Mouse (Mus musculus): Measurements from ENCODE around the gene Zfp408. TPM values are rescaled to one million over a fixed set of nuclear protein-coding genes. Genes with fewer than 3 reads are reported as not detected.

Zfp408 gene
- polyA plus RNA-seq, 1 experiment from 2014 or later = 7.4 TPM

GRCm38 (mm10) chr2:91600475-91600874 is 49.1 kb downstream of the Zfp408 start:
- Histone ChIP-seq H3K27ac (ENCODE audit: low read depth, low read length) (no peak overlapping the region), H3K4me3 (ENCODE audit: low read length) (no peak overlapping the region), H3K36me3 (ENCODE audit: control insufficient read depth, insufficient read depth, low read length) (peaks cover 77% of the 10 kb centered on the region), H3K4me2 (replicated peaks; ENCODE audit: low read depth, low read length) (no peak overlapping the region), H3K4me1 (ENCODE audit: control insufficient read depth, insufficient read depth, low read length) (no peaks in the 10 kb centered on the region), H3K9me3 (ENCODE audit: control insufficient read depth, low read length) (no peaks in the 10 kb centered on the region), H3K9ac (ENCODE audit: low read depth, low read length) (no peak overlapping the region), H3K27me3 (ENCODE audit: control insufficient read depth, insufficient read depth, low read length) (no peaks in the 10 kb centered on the region)
- WGBS = 95% methylated on average over 4 of the region's 4 CpGs
- ATAC-seq (ENCODE audit: low FRiP score, low TSS enrichment) = no peak

Other genes with a start within 250 kb of the Zfp408 start
- gene 1110051M20Rik, start 205.1 kb downstream of the Zfp408 start, polyA plus RNA-seq (2014; fragmentation: Nextera tagmentation; extraction: Ambion mirVana) = 65.9 and 73.3 TPM in 2 replicates
- gene Lrp4, start 192.3 kb downstream of the Zfp408 start, polyA plus RNA-seq (2014; fragmentation: Nextera tagmentation; extraction: Ambion mirVana) = 6.5 and 8.0 TPM in 2 replicates
- gene Ckap5, start 123.0 kb downstream of the Zfp408 start, polyA plus RNA-seq (2014; fragmentation: Nextera tagmentation; extraction: Ambion mirVana) = 55.3 and 116 TPM in 2 replicates
- gene F2, start 13.4 kb downstream of the Zfp408 start, polyA plus RNA-seq (2014; fragmentation: Nextera tagmentation; extraction: Ambion mirVana) = 0.13 TPM in 1 of 2 replicates, not detected in the other
- 86.9 and 119 TPM in 2 replicates for gene Arhgap1, start 69 bp upstream of the Zfp408 start, polyA plus RNA-seq (2014; fragmentation: Nextera tagmentation; extraction: Ambion mirVana)
- gene Atg13, start 60.8 kb upstream of the Zfp408 start, polyA plus RNA-seq (2014; fragmentation: Nextera tagmentation; extraction: Ambion mirVana) = 18.4 and 26.6 TPM in 2 replicates
- 13.3 and 21.2 TPM in 2 replicates for gene Harbi1, start 61.1 kb upstream of the Zfp408 start, polyA plus RNA-seq (2014; fragmentation: Nextera tagmentation; extraction: Ambion mirVana)
- 13.3 and 20.3 TPM in 2 replicates for gene Ambra1, start 80.3 kb upstream of the Zfp408 start, polyA plus RNA-seq (2014; fragmentation: Nextera tagmentation; extraction: Ambion mirVana)